Mouse (Mus musculus) ovary, postnatal 10 days (tissue): ENCODE measurements around the gene Spg7.

ENCODE experiments used
- DNase-seq: peaks from one replicate; pipeline ENCODE4 v3.0.0; 2022; ENCODE audit warnings: low spot score

Spg7 gene

GRCm38 (mm10) chr8:123131041-123131440 lies 68.3 kb downstream of the Spg7 start:
- DNase-seq, result no peak

- no peak for DNase-seq
Observed at GRCm38 (mm10) chr8:123132953-123133352, 70.2 kb downstream of the Spg7 start.

GRCm38 (mm10) chr8:123134149-123134713 lies 71.5 kb downstream of the Spg7 start:
- no peak for DNase-seq

- DNase-seq, result no peak
Observed at GRCm38 (mm10) chr8:123135406-123135805, 72.7 kb downstream of the Spg7 start.

GRCm38 (mm10) chr8:123135806-123136205 lies 73.1 kb downstream of the Spg7 start:
- DNase-seq, result no peak

- DNase-seq, result no peak
Observed at GRCm38 (mm10) chr8:123136287-123136686, 73.5 kb downstream of the Spg7 start.

- DNase-seq, result no peak
Observed at GRCm38 (mm10) chr8:123137645-123138077, 74.9 kb downstream of the Spg7 start.

- DNase-seq, result no peak
Observed at GRCm38 (mm10) chr8:123138741-123139140, 76.0 kb downstream of the Spg7 start.

- peak; percentile 57 for DNase-seq
Observed at GRCm38 (mm10) chr8:123141741-123142462, 79.2 kb downstream of the Spg7 start.

- no peak for DNase-seq
Observed at GRCm38 (mm10) chr8:123145279-123145678, 82.5 kb downstream of the Spg7 start.

GRCm38 (mm10) chr8:123146390-123146789 lies 83.6 kb downstream of the Spg7 start:
- DNase-seq, result no peak
